Mouse (Mus musculus) bone marrow macrophage, adult 2 months (primary cell): ENCODE results near the gene Cox7a2l. TPM values are rescaled to one million over a fixed set of nuclear protein-coding genes. Genes with fewer than 3 reads are reported as not detected.
A peak's percentile ranks its signal among the peaks of the same experiment; 100 is the strongest.

Experiments
- H3K27ac ChIP-seq: 2 replicates; pipeline ENCODE4 v1.5.1; 2012; ENCODE audit warnings: low read depth, low read length; ENCODE audit not compliant: insufficient read depth
- H3K4me1 ChIP-seq: 2 replicates; pipeline ENCODE4 v1.6.1; 2012; ENCODE audit warnings: low read length; ENCODE audit not compliant: control insufficient read depth, insufficient read depth
- H3K4me3 ChIP-seq: 2 replicates; pipeline ENCODE4 v1.5.1; 2012; ENCODE audit warnings: mild to moderate bottlenecking, low read length, moderate library complexity; ENCODE audit not compliant: insufficient read depth
- CTCF ChIP-seq: IDR thresholded peaks from 2 replicates; pipeline ENCODE4 v1.5.1; 2012; ENCODE audit warnings: low read depth, mild to moderate bottlenecking, low read length, moderate library complexity
- POLR2A ChIP-seq: IDR thresholded peaks from 2 replicates; pipeline ENCODE4 v1.6.1; 2012; ENCODE audit warnings: mild to moderate bottlenecking, low read depth, low read length, borderline replicate concordance
- polyA plus RNA-seq: library from polyadenylated mRNA; stranded (reverse); fragments of >200 nt; gene quantifications from 2 replicates; pipeline ENCODE4 v1.2.4, GENCODE M21; 2012; ENCODE audit not compliant: missing spikeins, insufficient read depth, insufficient read length

Gene Cox7a2l
- polyA plus RNA-seq, 1 experiment, result 346 TPM

DNA sequence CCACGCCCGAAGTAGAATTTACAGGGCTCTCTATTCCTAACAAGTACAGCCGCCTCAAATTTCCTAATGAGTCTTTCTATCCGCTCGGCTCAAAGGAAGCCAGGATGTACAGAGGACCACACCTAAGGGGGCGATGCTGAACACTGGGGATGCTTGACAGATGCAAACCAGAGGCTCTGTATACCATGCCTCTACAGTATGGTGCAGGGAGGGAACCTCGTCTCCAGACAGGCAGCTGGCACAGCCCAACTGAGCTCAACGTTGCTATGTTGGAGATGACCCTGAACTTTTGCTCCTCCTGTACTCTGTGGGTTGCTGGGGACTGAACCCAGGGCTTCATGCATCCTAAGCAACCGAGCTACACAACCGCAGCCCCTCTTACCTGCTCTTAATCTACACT lies 30.0 kb upstream of the Cox7a2l start:
- peaks cover 12% of the 10 kb centered on the region for H3K4me1 ChIP-seq
- no peak overlapping the region for H3K27ac ChIP-seq
- H3K4me3 ChIP-seq, result no peak overlapping the region
- TF ChIP-seq CTCF, result no peak
- no peak for TF ChIP-seq POLR2A

DNA sequence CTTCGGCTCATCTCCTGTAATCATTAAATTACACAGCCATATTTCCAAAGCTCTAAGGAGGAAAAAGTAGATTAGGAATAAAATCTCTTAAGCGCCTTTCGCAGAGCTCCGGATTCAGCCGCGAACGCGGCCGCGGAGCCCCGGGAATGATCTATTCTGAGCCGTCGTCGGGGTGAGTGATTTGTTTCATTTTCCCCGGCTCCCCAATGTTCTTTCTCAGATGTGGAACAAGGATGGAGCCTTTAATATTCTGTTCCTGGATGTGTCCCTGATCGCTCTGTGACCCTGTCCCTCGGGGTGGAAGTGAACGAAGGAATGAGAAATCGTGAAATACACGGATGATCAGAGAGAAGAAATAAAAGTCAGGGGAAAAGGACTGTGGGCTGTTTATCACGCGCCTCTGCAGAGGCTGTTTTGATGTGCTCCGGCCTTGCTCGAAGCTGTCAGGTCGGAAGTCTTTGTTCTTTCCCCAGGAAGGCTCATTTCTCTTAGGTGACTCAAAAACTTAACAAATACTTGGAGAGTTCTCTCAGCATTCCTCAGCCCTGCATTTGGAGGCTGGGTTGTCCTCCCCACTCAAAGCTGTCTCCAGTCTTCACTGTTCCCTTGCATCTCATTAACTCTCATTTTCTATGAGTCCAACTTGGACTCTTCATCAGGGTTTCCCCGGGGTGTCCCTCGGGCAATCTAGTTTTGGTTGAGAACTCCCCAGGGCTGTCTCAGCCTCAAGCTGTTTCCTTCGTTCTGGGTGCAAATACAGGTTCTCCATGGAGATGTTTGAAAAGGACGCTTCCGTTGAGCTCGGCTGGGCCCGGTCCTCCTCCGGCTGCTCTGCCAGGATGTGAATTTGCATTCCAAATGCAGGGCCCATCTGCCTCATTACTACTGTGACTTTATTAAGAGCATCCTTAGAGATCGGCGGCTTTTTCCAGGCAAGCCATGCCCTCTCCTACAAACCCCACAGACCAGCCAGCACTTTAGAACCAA lies 28.9 kb upstream of the Cox7a2l start:
- Histone ChIP-seq H3K27ac (no peak overlapping the region), H3K4me3 (no peak overlapping the region)

DNA sequence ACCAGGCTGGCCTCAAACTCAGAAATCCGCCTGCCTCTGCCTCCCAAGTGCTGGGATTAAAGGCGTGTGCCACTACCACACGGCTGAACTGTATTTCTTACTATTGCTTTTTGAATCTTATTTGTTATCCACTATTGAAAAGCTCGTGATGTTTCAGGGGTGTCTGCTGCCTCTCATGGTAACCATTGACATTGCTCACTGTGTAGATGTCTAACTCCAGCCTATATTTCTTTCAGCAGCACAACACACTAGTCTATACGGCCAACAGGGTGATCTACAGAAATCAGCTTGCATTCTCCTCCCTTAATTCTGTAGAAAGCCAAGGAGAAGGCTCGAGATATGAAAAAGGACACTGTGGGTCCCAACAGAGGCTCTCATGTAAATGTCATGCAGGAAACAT lies 28.1 kb upstream of the Cox7a2l start:
- TF ChIP-seq CTCF, result no peak
- TF ChIP-seq POLR2A, result no peak
- Histone ChIP-seq H3K27ac (no peak overlapping the region), H3K4me3 (no peak overlapping the region), H3K4me1 (peaks cover 12% of the 10 kb centered on the region)

More for the DNA sequence above, 28.9 kb upstream of the Cox7a2l start:
- TF ChIP-seq CTCF (no peak), POLR2A (no peak)
- H3K4me1 ChIP-seq, result peaks cover 12% of the 10 kb centered on the region

DNA sequence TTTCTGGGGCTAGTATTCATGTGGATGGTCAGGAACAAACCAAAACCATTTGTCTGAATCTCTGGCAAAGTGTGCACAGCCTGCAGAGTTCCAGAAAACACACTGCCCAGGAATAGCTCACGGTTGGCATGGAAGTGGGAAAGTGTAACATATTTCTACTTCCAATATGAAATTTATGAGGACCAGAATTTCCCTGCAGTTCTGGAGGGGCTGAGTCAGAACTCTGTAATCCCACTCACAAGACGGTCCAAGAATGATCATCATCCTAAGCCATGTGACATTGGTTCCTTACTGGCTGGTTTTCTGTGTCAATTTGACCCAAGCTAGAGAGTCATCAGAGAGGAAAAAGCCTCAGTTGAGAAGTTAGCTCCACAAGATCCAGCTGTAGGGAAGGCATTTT lies 25.3 kb upstream of the Cox7a2l start:
- Histone ChIP-seq H3K4me3 (no peak overlapping the region), H3K27ac (no peak overlapping the region)
- TF ChIP-seq POLR2A (no peak), CTCF (no peak)

DNA sequence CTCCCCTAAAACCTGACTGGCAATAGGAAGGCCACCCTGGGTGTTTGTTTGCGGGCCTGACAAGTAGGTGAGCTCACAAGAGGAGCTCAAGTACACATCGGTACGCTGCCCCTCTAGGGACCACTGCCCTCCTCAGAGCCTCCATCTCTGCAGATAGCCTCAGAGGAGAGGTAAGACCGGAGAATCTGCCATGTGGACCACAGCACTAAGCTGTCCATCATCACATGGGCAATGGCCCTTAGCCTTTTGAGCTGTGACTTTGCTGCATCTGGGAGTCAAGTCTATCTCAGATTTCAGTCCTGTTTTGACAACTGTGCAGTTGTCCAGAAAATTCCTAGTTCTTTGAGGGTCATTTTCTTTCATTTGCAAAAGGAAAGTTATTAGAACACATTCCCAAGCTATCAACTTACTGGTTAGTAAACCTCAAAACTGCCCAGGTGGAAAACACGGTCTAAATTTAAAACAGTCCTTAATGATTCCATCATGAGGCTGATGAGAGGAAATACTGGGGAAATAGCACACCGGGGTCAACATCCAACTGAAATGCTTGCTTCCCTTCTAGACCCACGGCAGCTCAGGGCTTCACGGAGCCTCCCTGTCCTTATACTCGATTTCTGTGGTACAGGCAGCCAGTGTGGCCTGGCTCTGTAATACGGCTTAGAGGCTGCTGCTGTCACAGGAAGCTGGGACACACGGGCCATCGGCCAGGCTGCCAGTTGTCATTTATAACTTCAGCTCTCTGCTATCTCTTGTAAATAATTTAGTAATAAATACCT lies 22.3 kb upstream of the Cox7a2l start:
- TF ChIP-seq CTCF, result no peak
- TF ChIP-seq POLR2A, result no peak
- no peak overlapping the region for H3K27ac ChIP-seq
- no peak overlapping the region for H3K4me3 ChIP-seq
- no peaks in the 10 kb centered on the region; the same call in 1 of the 2 replicates for H3K4me1 ChIP-seq

More for the DNA sequence above, 25.3 kb upstream of the Cox7a2l start:
- H3K4me1 ChIP-seq, result no peaks in the 10 kb centered on the region

DNA sequence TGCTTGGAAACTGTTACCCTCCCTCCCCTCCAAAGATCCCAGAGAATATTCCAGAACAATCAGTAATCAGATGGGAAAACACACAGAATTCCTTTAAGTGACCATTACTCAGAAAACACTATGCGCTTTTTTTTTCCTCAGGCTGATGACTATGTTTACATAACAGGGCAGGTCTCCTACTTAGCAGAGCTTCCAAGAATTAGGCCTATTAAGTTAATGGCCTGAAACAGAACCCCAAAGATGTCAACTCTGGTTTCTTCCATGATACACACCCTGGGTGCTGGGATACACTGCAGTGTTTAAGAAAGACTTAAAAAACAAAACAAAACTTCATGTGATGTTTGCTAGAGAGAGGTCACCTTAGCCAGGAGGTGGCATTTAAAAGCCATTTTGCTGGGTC lies 21.6 kb upstream of the Cox7a2l start:
- TF ChIP-seq POLR2A (no peak), CTCF (no peak)
- H3K27ac ChIP-seq, result no peak overlapping the region
- no peaks in the 10 kb centered on the region; the same call in 1 of the 2 replicates for H3K4me1 ChIP-seq
- H3K4me3 ChIP-seq, result no peak overlapping the region

DNA sequence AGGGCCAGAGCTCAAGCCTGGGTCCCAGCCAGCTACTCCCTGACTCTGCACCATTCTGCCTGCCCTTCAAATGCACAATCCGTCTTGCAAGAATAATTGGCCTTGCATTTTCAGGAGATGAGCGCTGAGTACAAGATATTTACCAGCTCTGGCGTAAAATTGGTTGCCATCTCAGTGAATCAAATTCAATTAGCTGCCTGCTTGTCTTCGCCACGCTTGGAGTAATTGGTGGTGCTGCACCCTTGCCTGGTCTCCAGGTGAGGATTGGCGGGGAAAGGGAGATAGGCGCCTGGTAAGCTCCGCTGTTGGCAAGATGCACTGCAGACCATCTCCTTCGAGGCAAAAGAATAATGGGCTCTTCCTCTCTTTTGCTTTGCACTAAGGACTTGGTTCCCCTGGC lies 21.0 kb upstream of the Cox7a2l start:
- H3K4me1 ChIP-seq, result no peaks in the 10 kb centered on the region; the same call in 1 of the 2 replicates
- H3K27ac ChIP-seq, result no peak overlapping the region
- no peak for TF ChIP-seq CTCF
- TF ChIP-seq POLR2A, result no peak
- no peak overlapping the region for H3K4me3 ChIP-seq

DNA sequence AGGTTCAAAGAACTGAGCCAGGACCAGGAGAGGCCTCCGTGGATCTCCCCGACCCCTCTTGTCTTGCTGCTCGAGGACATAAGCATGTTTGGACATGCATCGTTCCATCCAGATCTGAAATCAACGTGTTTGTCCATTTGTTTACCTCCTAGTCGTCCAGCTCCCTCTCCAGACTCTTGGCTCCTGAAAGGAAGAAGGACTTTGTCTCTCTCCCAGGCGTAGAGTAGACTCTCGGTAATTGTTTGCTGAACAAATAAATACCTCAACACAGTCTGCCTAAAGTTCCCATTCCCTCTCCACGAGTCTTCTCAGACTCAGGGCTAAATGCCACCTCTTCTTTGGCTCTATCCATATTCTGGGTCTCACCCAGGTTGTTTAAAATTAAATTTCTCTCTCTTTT lies 16.0 kb upstream of the Cox7a2l start:
- TF ChIP-seq POLR2A, result no peak
- H3K4me1 ChIP-seq, result peaks cover 8% of the 10 kb centered on the region
- H3K4me3 ChIP-seq, result no peak overlapping the region
- no peak overlapping the region for H3K27ac ChIP-seq

DNA sequence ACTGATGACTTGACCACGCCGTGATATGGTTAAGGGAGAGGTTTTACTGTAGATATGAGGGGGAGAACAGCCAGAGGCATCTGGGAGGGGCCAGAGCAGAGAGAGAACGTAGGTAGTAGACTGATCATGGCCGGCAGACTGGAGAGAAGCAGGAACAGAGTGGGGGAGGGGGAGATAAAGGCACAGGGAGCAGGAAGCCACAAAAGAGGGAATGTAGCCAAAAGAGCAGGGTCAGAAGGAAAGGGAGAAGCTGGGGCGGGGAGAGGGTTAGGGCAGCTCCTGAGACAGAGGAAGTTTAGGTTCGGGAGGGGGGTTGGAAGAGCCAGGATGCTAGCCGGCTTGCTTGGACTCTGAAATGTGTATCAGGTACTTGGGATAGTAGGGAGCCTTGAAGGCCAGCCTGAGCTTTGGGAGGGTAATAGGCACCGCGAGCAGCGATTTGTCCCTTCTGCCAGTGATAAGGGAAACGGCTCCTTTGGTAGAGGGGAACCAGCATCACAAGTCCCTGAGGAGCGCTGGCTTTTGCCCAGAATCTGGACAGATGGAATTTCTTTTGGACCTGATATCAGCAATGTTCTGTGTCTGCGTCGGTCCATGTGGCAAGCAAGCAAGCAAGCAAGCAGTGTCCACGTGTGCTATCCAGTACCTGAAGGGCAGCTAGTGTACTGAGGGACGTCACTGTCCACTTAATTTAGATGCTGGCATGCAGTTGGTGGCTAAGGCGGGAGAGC lies 10.7 kb upstream of the Cox7a2l start:
- Histone ChIP-seq H3K27ac (peak overlapping the region; percentile 94), H3K4me3 (peak overlapping the region; percentile 49), H3K4me1 (peaks cover 21% of the 10 kb centered on the region)
- TF ChIP-seq CTCF, result no peak
- TF ChIP-seq POLR2A, result no peak
